Mouse (Mus musculus): Measurements from ENCODE around the gene Lgi4. TPM values are rescaled to one million over a fixed set of nuclear protein-coding genes. Genes with fewer than 3 reads are reported as not detected.
A peak's percentile ranks its signal among the peaks of the same experiment; 100 is the strongest.

Lgi4 gene
- polyA plus RNA-seq, 1 experiment: not detected

DNA sequence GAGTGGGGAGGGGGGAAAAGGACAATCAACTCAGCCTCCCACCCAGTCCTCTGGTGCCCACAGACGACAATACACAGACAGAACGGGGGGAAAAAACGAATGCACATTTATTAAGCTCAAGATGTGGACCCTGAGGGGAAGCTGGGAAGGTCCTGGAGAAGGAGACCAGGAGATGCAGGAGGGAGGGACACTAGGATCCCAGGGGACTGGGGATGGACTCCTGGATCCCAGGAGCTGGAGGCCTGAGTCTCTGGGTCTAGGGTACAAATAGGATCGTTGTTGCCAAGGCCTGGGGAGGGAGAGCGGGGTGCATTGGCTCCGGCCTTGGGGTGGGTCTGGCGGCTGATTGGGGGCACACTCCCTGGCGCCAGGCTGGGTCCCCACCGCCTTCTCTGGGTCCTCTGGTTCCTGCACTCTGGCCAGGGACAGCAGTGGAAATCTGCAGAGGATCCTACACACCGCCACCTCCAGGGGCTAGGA is 16.7 kb upstream of the Lgi4 start, which contains the start of gene Fxyd5:
Gene Fxyd5, minus strand, starts transcription at position 51 of the 480 bp plus-strand sequence.
- H3K79me2 ChIP-seq (ENCODE audit: control insufficient read depth, insufficient read depth): no peaks in the 10 kb centered on the region
- TF ChIP-seq MYOD1 (IDR thresholded peaks at IDR 0.05; ENCODE audit: control insufficient read depth in 1 of 3, insufficient read length in 2 of 3, low read depth in 2 of 3) (no peak), TCF3 (IDR thresholded peaks at IDR 0.05; ENCODE audit: insufficient read length, low read depth) (no peak), POLR2AphosphoS2 (IDR thresholded peaks at IDR 0.05; ENCODE audit: insufficient read length, low read depth) (no peak), REST (IDR thresholded peaks at IDR 0.05; ENCODE audit: insufficient read depth, insufficient read length) (no peak), MYOG (IDR thresholded peaks at IDR 0.05; ENCODE audit: control insufficient read depth in 1 of 3, insufficient read depth in 1 of 3, insufficient read length in 2 of 3, low read depth in 2 of 3) (no peak), E2F4 (IDR thresholded peaks at IDR 0.05; ENCODE audit: insufficient read depth) (no peak), SRF (IDR thresholded peaks at IDR 0.05; ENCODE audit: control insufficient read depth, insufficient read length, low read depth) (no peak), POLR2A (IDR thresholded peaks at IDR 0.05; ENCODE audit: insufficient read length, low read depth) (no peak), CEBPB (IDR thresholded peaks at IDR 0.05; ENCODE audit: insufficient read depth, poor library complexity, severe bottlenecking) (no peak), TCF12 (IDR thresholded peaks at IDR 0.05; ENCODE audit: insufficient read depth, poor library complexity, severe bottlenecking) (no peak), USF1 (IDR thresholded peaks at IDR 0.05; ENCODE audit: low read depth) (no peak), MAX (IDR thresholded peaks at IDR 0.05; ENCODE audit: low read depth) (no peak)
- no peaks in the 10 kb centered on the region for H3K36me3 ChIP-seq (ENCODE audit: control insufficient read depth, insufficient read depth)
- peak within 1 kb of the TSS; percentile 14 for H3ac ChIP-seq (ENCODE audit: control insufficient read depth, insufficient read length)
- no peaks in the 10 kb centered on the region for H3K27me3 ChIP-seq (ENCODE audit: control insufficient read depth, insufficient read depth, insufficient read length)
- H3K4me2 ChIP-seq (ENCODE audit: low read depth): peak within 1 kb of the TSS; percentile 74
- H3K4me3 ChIP-seq: peak within 1 kb of the TSS; percentile 20

DNA sequence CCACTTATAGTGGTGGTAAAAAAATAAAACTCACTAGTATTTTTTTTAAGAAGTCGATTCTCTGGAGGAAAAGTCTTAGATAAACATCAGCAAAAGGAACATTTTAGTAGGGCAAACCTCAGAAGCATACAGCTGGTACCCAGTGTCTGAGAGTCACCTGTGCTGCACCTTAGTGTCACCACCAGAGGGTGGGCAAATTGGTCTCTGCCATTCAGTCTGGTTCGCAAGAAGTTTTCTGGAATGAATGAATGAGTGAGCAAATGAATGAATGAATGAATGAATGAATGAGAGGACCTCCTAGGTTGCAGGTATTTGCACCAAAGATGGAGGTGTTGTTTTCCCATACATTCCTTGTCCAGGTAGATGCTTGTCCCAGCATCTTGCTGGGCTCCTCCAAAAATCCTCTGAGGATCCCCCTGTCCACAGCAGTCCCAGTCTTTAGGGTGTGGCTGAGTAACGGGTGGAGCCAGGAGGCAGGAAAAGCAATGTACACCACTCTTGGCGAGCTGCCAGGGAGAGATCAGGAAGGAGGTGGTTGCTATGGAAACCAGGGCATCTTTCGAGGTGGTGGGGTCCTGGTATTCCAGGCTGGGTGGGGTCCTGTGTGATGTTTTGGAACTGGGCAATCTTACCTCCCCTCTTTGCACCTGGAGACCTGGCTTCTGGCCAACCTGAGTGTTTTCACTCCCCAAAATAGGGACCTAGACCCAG is 9.9 kb upstream of the Lgi4 start:
- TF ChIP-seq TCF3 (IDR thresholded peaks at IDR 0.05; ENCODE audit: insufficient read length, low read depth) (no peak), CEBPB (IDR thresholded peaks at IDR 0.05; ENCODE audit: insufficient read depth, poor library complexity, severe bottlenecking) (no peak), REST (IDR thresholded peaks at IDR 0.05; ENCODE audit: insufficient read depth, insufficient read length) (no peak), POLR2A (IDR thresholded peaks at IDR 0.05; ENCODE audit: insufficient read length, low read depth) (no peak), MAX (IDR thresholded peaks at IDR 0.05; ENCODE audit: low read depth) (no peak), MYOG (IDR thresholded peaks at IDR 0.05; ENCODE audit: control insufficient read depth in 1 of 3, insufficient read depth in 1 of 3, insufficient read length in 2 of 3, low read depth in 2 of 3) (no peak), POLR2AphosphoS2 (IDR thresholded peaks at IDR 0.05; ENCODE audit: insufficient read length, low read depth) (no peak), TCF12 (IDR thresholded peaks at IDR 0.05; ENCODE audit: insufficient read depth, poor library complexity, severe bottlenecking) (no peak), E2F4 (IDR thresholded peaks at IDR 0.05; ENCODE audit: insufficient read depth) (no peak), MYOD1 (IDR thresholded peaks at IDR 0.05; ENCODE audit: control insufficient read depth in 1 of 3, insufficient read length in 2 of 3, low read depth in 2 of 3) (no peak), USF1 (IDR thresholded peaks at IDR 0.05; ENCODE audit: low read depth) (no peak), SRF (IDR thresholded peaks at IDR 0.05; ENCODE audit: control insufficient read depth, insufficient read length, low read depth) (no peak)
- H3K27me3 ChIP-seq (ENCODE audit: control insufficient read depth, insufficient read depth, insufficient read length): peaks cover 20% of the 10 kb centered on the region
- H3K79me2 ChIP-seq (ENCODE audit: control insufficient read depth, insufficient read depth): no peaks in the 10 kb centered on the region
- H3K4me3 ChIP-seq: no peak overlapping the region
- no peak overlapping the region for H3K4me2 ChIP-seq (ENCODE audit: low read depth)
- H3K36me3 ChIP-seq (ENCODE audit: control insufficient read depth, insufficient read depth): no peaks in the 10 kb centered on the region
- no peak overlapping the region for H3ac ChIP-seq (ENCODE audit: control insufficient read depth, insufficient read length)

DNA sequence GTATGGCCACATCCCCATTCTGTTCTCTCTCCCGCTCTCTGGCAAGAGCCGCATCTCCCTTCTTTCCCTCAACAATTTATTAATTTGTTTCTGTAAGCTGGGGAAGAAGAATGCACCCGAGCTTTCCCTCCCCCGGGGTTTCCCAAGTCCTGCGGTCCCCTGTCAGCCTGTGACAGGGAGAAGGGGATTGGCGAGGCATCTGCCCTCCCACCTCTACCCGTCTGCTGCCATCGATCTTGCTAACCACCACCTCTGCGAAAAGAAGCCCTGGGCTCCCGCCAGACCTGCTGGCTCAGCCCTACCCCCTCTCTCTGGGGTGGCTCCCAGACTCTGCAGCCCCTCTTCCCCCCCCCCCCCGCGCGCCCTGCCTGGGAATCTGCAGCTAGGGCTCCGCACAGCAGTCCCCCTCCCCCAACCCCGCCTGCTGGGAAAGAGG is 9.3 kb upstream of the Lgi4 start:
- peaks cover 20% of the 10 kb centered on the region for H3K27me3 ChIP-seq (ENCODE audit: control insufficient read depth, insufficient read depth, insufficient read length)
- H3K36me3 ChIP-seq (ENCODE audit: control insufficient read depth, insufficient read depth): no peaks in the 10 kb centered on the region
- H3K4me2 ChIP-seq (ENCODE audit: low read depth): no peak overlapping the region
- H3K4me3 ChIP-seq: no peak overlapping the region
- H3K79me2 ChIP-seq (ENCODE audit: control insufficient read depth, insufficient read depth): no peaks in the 10 kb centered on the region
- no peak overlapping the region for H3ac ChIP-seq (ENCODE audit: control insufficient read depth, insufficient read length)
- TF ChIP-seq E2F4 (IDR thresholded peaks at IDR 0.05; ENCODE audit: insufficient read depth) (no peak), POLR2A (IDR thresholded peaks at IDR 0.05; ENCODE audit: insufficient read length, low read depth) (no peak), MYOG (IDR thresholded peaks at IDR 0.05; ENCODE audit: control insufficient read depth in 1 of 3, insufficient read depth in 1 of 3, insufficient read length in 2 of 3, low read depth in 2 of 3) (no peak), POLR2AphosphoS2 (IDR thresholded peaks at IDR 0.05; ENCODE audit: insufficient read length, low read depth) (no peak), MYOD1 (IDR thresholded peaks at IDR 0.05; ENCODE audit: control insufficient read depth in 1 of 3, insufficient read length in 2 of 3, low read depth in 2 of 3) (no peak), SRF (IDR thresholded peaks at IDR 0.05; ENCODE audit: control insufficient read depth, insufficient read length, low read depth) (no peak), TCF3 (IDR thresholded peaks at IDR 0.05; ENCODE audit: insufficient read length, low read depth) (no peak), REST (IDR thresholded peaks at IDR 0.05; ENCODE audit: insufficient read depth, insufficient read length) (no peak), TCF12 (IDR thresholded peaks at IDR 0.05; ENCODE audit: insufficient read depth, poor library complexity, severe bottlenecking) (no peak), CEBPB (IDR thresholded peaks at IDR 0.05; ENCODE audit: insufficient read depth, poor library complexity, severe bottlenecking) (no peak), MAX (IDR thresholded peaks at IDR 0.05; ENCODE audit: low read depth) (no peak), USF1 (IDR thresholded peaks at IDR 0.05; ENCODE audit: low read depth) (no peak)

DNA sequence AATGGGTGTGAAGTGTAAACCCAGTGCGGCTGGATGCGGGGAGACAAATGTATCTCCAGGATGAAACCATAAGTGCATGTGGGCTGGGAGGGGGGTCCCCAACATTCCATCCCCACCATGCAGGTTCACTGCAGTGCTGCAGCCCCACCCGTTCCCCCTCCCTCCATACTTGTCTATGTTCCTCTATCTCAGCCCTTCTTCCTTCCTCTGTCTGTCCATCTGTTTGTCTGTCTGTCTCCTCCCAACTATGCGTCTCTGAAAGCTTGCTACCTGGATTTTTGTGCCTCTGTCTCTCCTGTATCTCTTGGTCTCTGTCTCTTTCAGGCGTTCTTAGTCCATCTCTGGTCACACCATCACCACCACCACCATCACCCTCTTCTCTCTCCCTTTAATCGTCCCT is 8.7 kb upstream of the Lgi4 start:
- no peaks in the 10 kb centered on the region for H3K79me2 ChIP-seq (ENCODE audit: control insufficient read depth, insufficient read depth)
- H3K27me3 ChIP-seq (ENCODE audit: control insufficient read depth, insufficient read depth, insufficient read length): peaks cover 20% of the 10 kb centered on the region
- no peak overlapping the region for H3K4me3 ChIP-seq
- no peak overlapping the region for H3ac ChIP-seq (ENCODE audit: control insufficient read depth, insufficient read length)
- H3K36me3 ChIP-seq (ENCODE audit: control insufficient read depth, insufficient read depth): no peaks in the 10 kb centered on the region
- TF ChIP-seq SRF (IDR thresholded peaks at IDR 0.05; ENCODE audit: control insufficient read depth, insufficient read length, low read depth): no peak
- no peak for TF ChIP-seq E2F4 (IDR thresholded peaks at IDR 0.05; ENCODE audit: insufficient read depth)
- no peak for TF ChIP-seq POLR2AphosphoS2 (IDR thresholded peaks at IDR 0.05; ENCODE audit: insufficient read length, low read depth)
- no peak for TF ChIP-seq MYOD1 (IDR thresholded peaks at IDR 0.05; ENCODE audit: control insufficient read depth in 1 of 3, insufficient read length in 2 of 3, low read depth in 2 of 3)
- no peak for TF ChIP-seq POLR2A (IDR thresholded peaks at IDR 0.05; ENCODE audit: insufficient read length, low read depth)
- TF ChIP-seq CEBPB (IDR thresholded peaks at IDR 0.05; ENCODE audit: insufficient read depth, poor library complexity, severe bottlenecking): no peak
- TF ChIP-seq MYOG (IDR thresholded peaks at IDR 0.05; ENCODE audit: control insufficient read depth in 1 of 3, insufficient read depth in 1 of 3, insufficient read length in 2 of 3, low read depth in 2 of 3): no peak
- no peak for TF ChIP-seq TCF12 (IDR thresholded peaks at IDR 0.05; ENCODE audit: insufficient read depth, poor library complexity, severe bottlenecking)
- no peak overlapping the region for H3K4me2 ChIP-seq (ENCODE audit: low read depth)
